Mouse (Mus musculus): Measurements from ENCODE around the gene Zic1.

GRCm38 (mm10) chr9:91371608-91372007 is 6.0 kb upstream of the Zic1 start:
- no peak for TF ChIP-seq POLR2A (IDR thresholded peaks at IDR 0.05; ENCODE audit: borderline replicate concordance, extremely low read depth, low read depth, low read length)
- no peak for TF ChIP-seq CTCF (IDR thresholded peaks at IDR 0.05; ENCODE audit: insufficient read depth, low read length)
